Mouse (Mus musculus) ES-Bruce4 (cell line): ENCODE data around the gene Fen1. TPM values are rescaled to one million over a fixed set of nuclear protein-coding genes. Genes with fewer than 3 reads are reported as not detected.

ENCODE experiments used
- H3K27ac ChIP-seq: 2 replicates; pipeline ENCODE4 v1.5.1; 2012; ENCODE audit warnings: low read length, inconsistent platforms; ENCODE audit not compliant: insufficient read depth
- H3K27me3 ChIP-seq: 2 replicates; pipeline ENCODE4 v1.6.1; 2012; ENCODE audit warnings: mild to moderate bottlenecking, low read length, inconsistent platforms; ENCODE audit not compliant: control insufficient read depth, poor library complexity, insufficient read depth, severe bottlenecking
- H3K36me3 ChIP-seq: 2 replicates; pipeline ENCODE4 v1.6.1; 2012; ENCODE audit warnings: inconsistent platforms, mild to moderate bottlenecking, low read length, moderate library complexity; ENCODE audit not compliant: control insufficient read depth, poor library complexity, insufficient read depth, severe bottlenecking
- H3K4me1 ChIP-seq: one replicate; pipeline ENCODE4 v1.8.1; 2011; ENCODE audit warnings: low read length; ENCODE audit not compliant: control insufficient read depth, insufficient read depth
- H3K4me3 ChIP-seq: 2 replicates; pipeline ENCODE4 v1.5.1; 2011; ENCODE audit warnings: low read depth, mild to moderate bottlenecking, low read length
- H3K9ac ChIP-seq: 2 replicates; pipeline ENCODE4 v1.6.1; 2012; ENCODE audit warnings: low read depth, mild to moderate bottlenecking, inconsistent platforms; ENCODE audit not compliant: poor library complexity, severe bottlenecking
- H3K9me3 ChIP-seq: replicated peaks from 2 replicates; pipeline ENCODE4 v1.6.1; 2012; ENCODE audit warnings: mild to moderate bottlenecking, low read length, inconsistent platforms; ENCODE audit not compliant: control insufficient read depth, poor library complexity, insufficient read depth, severe bottlenecking
- CTCF ChIP-seq: IDR thresholded peaks from one replicate; pipeline ENCODE4 v1.8.1; 2011; ENCODE audit warnings: low read depth, low read length
- EP300 ChIP-seq: IDR thresholded peaks from 2 replicates; pipeline ENCODE4 v1.6.1; 2011; ENCODE audit warnings: low read depth, low read length; ENCODE audit not compliant: insufficient read depth
- POLR2A ChIP-seq: IDR thresholded peaks from one replicate; pipeline ENCODE4 v1.8.1; 2011; ENCODE audit warnings: low read length; ENCODE audit not compliant: insufficient read depth
- polyA plus RNA-seq: library from polyadenylated mRNA; stranded (reverse); fragments of >200 nt; gene quantifications from 2 replicates; pipeline ENCODE4 v1.2.4, GENCODE M21; 2011; ENCODE audit warnings: low read depth; ENCODE audit not compliant: missing spikeins, insufficient read depth, insufficient read length

The Fen1 gene
- 36.1 and 40.5 TPM in 2 replicates for polyA plus RNA-seq

GRCm38 (mm10) chr19:10203848-10204615 is at the start of gene Fen1, which contains the start of gene Tmem258:
Gene Fen1, minus strand, starts transcription at chr19:10204169.
Gene Tmem258, plus strand, starts transcription at chr19:10204014.
- TF ChIP-seq CTCF (no peak), POLR2A (no peak), EP300 (no peak)
- no peaks in the 10 kb centered on the region for H3K9me3 ChIP-seq
- H3K27me3 ChIP-seq = no peaks in the 10 kb centered on the region
- peak within 1 kb of the TSS; percentile 89 for H3K9ac ChIP-seq
- peaks cover 32% of the 10 kb centered on the region for H3K36me3 ChIP-seq
- H3K4me1 ChIP-seq = no peaks in the 10 kb centered on the region
- H3K27ac ChIP-seq = peak within 1 kb of the TSS; percentile 11
- peak within 1 kb of the TSS; percentile 72 for H3K4me3 ChIP-seq

- no peaks in the 10 kb centered on the region for H3K27me3 ChIP-seq
- no peaks in the 10 kb centered on the region for H3K9me3 ChIP-seq
- no peak overlapping the region for H3K4me3 ChIP-seq
- no peaks in the 10 kb centered on the region for H3K4me1 ChIP-seq
- TF ChIP-seq CTCF (no peak), EP300 (no peak), POLR2A (no peak)
- no peak overlapping the region for H3K9ac ChIP-seq
- H3K27ac ChIP-seq = no peak overlapping the region
- no peaks in the 10 kb centered on the region for H3K36me3 ChIP-seq
Observed at GRCm38 (mm10) chr19:10248128-10248527, 44.2 kb upstream of the Fen1 start.

GRCm38 (mm10) chr19:10247165-10247564 is 43.2 kb upstream of the Fen1 start:
- Histone ChIP-seq H3K4me3 (no peak overlapping the region), H3K4me1 (peaks cover 2% of the 10 kb centered on the region), H3K9ac (no peak overlapping the region), H3K9me3 (no peaks in the 10 kb centered on the region), H3K27ac (no peak overlapping the region), H3K27me3 (no peaks in the 10 kb centered on the region), H3K36me3 (no peaks in the 10 kb centered on the region)
- no peak for TF ChIP-seq EP300

GRCm38 (mm10) chr19:10244183-10244582 is 40.2 kb upstream of the Fen1 start:
- Histone ChIP-seq H3K4me3 (no peak overlapping the region), H3K9ac (no peak overlapping the region), H3K4me1 (peaks cover 2% of the 10 kb centered on the region), H3K27ac (no peak overlapping the region), H3K9me3 (no peaks in the 10 kb centered on the region), H3K36me3 (no peaks in the 10 kb centered on the region), H3K27me3 (no peaks in the 10 kb centered on the region)
- TF ChIP-seq POLR2A (no peak), CTCF (peak; percentile 87), EP300 (no peak)

- Histone ChIP-seq H3K27me3 (no peaks in the 10 kb centered on the region), H3K9ac (no peak overlapping the region), H3K9me3 (no peaks in the 10 kb centered on the region), H3K27ac (no peak overlapping the region), H3K4me3 (no peak overlapping the region), H3K4me1 (peaks cover 2% of the 10 kb centered on the region), H3K36me3 (no peaks in the 10 kb centered on the region)
- TF ChIP-seq CTCF (no peak), EP300 (0 out of 2 replicates have a peak, but pooled peaks have one; percentile 35)
Observed at GRCm38 (mm10) chr19:10242916-10243315, 38.9 kb upstream of the Fen1 start.

- H3K9ac ChIP-seq = peak within 1 kb of the TSS; percentile 65
- peak within 1 kb of the TSS; percentile 20; the same call in 1 of the 2 replicates for H3K27ac ChIP-seq
- H3K4me1 ChIP-seq = peaks cover 2% of the 10 kb centered on the region
- peak within 1 kb of the TSS; percentile 70 for H3K4me3 ChIP-seq
- no peaks in the 10 kb centered on the region for H3K9me3 ChIP-seq
- no peaks in the 10 kb centered on the region for H3K27me3 ChIP-seq
- H3K36me3 ChIP-seq = no peaks in the 10 kb centered on the region
- TF ChIP-seq POLR2A (no peak), CTCF (peak; percentile 98), EP300 (peak; percentile 58; the same call in 1 of the 2 replicates)
Observed at GRCm38 (mm10) chr19:10240654-10241305, 36.8 kb upstream of the Fen1 start, which contains the start of gene Myrf. Gene Myrf, minus strand, starts transcription at chr19:10240748.
